Mouse (Mus musculus) limb, embryonic 14.5 days (tissue): Measurements from ENCODE around the gene Mbtps2. TPM values are rescaled to one million over a fixed set of nuclear protein-coding genes. Genes with fewer than 3 reads are reported as not detected.
A peak's percentile ranks its signal among the peaks of the same experiment; 100 is the strongest.

ENCODE experiments used
- ATAC-seq: fragments of 200-750 bp; cut with Nextera tagmentation; 2 replicates; pipeline ENCODE4 v1.8.0; 2017; ENCODE audit warnings: low read depth, moderate number of reproducible peaks, moderate TSS enrichment; ENCODE audit not compliant: low FRiP score
- DNase-seq: peaks from one replicate; pipeline ENCODE4 v3.0.0-alpha.2; 2015; ENCODE audit warnings: low spot score
- H3K27ac ChIP-seq: fragments of 300-500 bp; sonication (generic); replicated peaks from 2 replicates; pipeline ENCODE4 v1.5.1; 2014; ENCODE audit warnings: low read depth, mild to moderate bottlenecking, low read length, moderate library complexity, mixed read lengths
- H3K27me3 ChIP-seq: fragments of 300-500 bp; sonication (generic); 2 replicates; pipeline ENCODE4 v1.6.1; 2014; ENCODE audit warnings: low read length, mixed read lengths; ENCODE audit not compliant: control insufficient read depth, insufficient read depth
- H3K36me3 ChIP-seq: fragments of 300-500 bp; sonication (generic); 2 replicates; pipeline ENCODE4 v1.6.1; 2014; ENCODE audit warnings: mild to moderate bottlenecking, low read length, moderate library complexity, mixed read lengths; ENCODE audit not compliant: control insufficient read depth, insufficient read depth
- H3K4me1 ChIP-seq: fragments of 300-500 bp; sonication (generic); 2 replicates; pipeline ENCODE4 v1.6.1; 2014; ENCODE audit warnings: antibody characterized with exemption, low read length, mixed read lengths; ENCODE audit not compliant: control insufficient read depth, insufficient read depth
- H3K4me2 ChIP-seq: fragments of 300-500 bp; sonication (generic); replicated peaks from 2 replicates; pipeline ENCODE4 v1.6.1; 2014; ENCODE audit warnings: low read depth, mild to moderate bottlenecking, low read length, moderate library complexity; ENCODE audit not compliant: severe bottlenecking
- H3K4me3 ChIP-seq: fragments of 300-500 bp; sonication (generic); replicated peaks from 2 replicates; pipeline ENCODE4 v1.5.1; 2014; ENCODE audit warnings: low read length
- H3K9ac ChIP-seq: fragments of 300-500 bp; sonication (generic); 2 replicates; pipeline ENCODE4 v1.6.1; 2014; ENCODE audit warnings: mild to moderate bottlenecking, low read depth, low read length, moderate library complexity; ENCODE audit not compliant: severe bottlenecking
- H3K9me3 ChIP-seq: fragments of 300-500 bp; sonication (generic); 2 replicates; pipeline ENCODE4 v1.6.1; 2016; ENCODE audit warnings: low read length; ENCODE audit not compliant: control insufficient read depth
- POLR2A ChIP-seq: fragments of 200-500 bp; IDR thresholded peaks from 2 replicates; pipeline ENCODE4 v1.8.0; 2012; ENCODE audit warnings: inconsistent platforms, mild to moderate bottlenecking, moderate library complexity, borderline replicate concordance; ENCODE audit not compliant: insufficient read depth, insufficient read length; ENCODE audit errors: extremely low read depth
- WGBS: fragments of 180-500 bp; shearing (Covaris S2); extraction: QIAGEN DNeasy Blood & Tissue Kit; methylation state at CpG from one replicate; pipeline ENCODE4 v1.1.7; 2014; 5-methylcytosine and 5-hydroxymethylcytosine counted together
- polyA plus RNA-seq, 2 experiments: library from polyadenylated mRNA; depleted of rRNA in 1 of 2; stranded (reverse) in 1 of 2; unstranded in 1 of 2; fragments of >200 nt; fragmentation: Nextera tagmentation in 1 of 2; extraction: Ambion mirVana in 1 of 2; gene quantifications; 2 replicates each; pipeline versions ENCODE4 v1.2.1 to v1.2.3; 2012 to 2014

Gene Mbtps2
- polyA plus RNA-seq (2012; rRNA removed) (28.5 and 40.2 TPM in 2 replicates), polyA plus RNA-seq (2014; fragmentation: Nextera tagmentation; extraction: Ambion mirVana) (18.7 and 22.1 TPM in 2 replicates)

DNA sequence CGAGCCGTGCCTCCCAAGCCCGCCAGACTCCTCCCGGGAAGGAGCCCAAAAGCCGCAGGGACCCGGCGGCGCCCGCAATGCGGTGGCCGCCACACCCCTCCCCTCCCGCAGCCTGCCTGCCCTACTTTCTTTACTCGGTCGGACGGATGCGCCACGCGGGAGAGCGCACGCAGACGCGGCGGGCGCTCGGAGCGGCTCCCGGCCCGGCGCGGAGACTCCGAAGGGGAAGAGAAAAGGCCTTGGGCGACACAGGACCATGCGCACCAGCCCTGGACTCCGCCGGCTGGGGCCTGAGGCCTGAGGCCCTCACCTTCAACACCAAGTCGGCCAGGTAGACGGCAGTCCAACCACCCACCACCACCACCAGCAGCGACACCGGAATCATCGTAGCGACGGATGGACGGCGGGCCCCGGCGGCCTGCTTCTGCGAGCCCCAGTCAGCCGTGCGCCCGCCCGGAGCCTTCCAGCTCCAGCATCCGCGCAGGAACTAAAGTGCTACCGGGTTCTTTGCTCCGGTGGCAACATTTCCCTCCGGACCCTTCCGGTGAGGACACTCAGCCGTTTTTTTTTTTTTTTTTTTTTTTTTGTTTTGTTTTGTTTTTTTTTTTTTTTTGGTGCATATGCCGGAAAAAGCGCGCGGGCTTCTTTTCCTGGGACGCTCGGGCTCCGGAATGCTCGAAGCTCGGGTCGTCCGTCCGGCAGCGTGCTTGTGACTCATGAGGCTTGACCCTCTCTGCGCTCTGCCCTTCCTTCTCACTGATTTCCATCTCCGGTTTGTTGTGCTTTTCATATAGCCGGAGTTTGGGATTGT, at the start of gene Mbtps2:
Gene Mbtps2 (minus strand): TSS at position 530 of the 811 bp plus-strand sequence.
- DNase-seq (peak; percentile 64), ATAC-seq (peak; percentile 84)
- H3K9ac ChIP-seq: peak within 1 kb of the TSS; percentile 84
- peak within 1 kb of the TSS; percentile 56 for H3K4me3 ChIP-seq
- 21% methylated on average over 67 of the region's 74 CpGs for WGBS
- H3K9me3 ChIP-seq: no peaks in the 10 kb centered on the region
- no peak for TF ChIP-seq POLR2A
- H3K27me3 ChIP-seq: no peaks in the 10 kb centered on the region
- 0 out of 2 replicates have a peak, but pooled peaks cover 3% of the 10 kb centered on the region for H3K4me1 ChIP-seq
- H3K4me2 ChIP-seq: peak within 1 kb of the TSS; percentile 49
- H3K36me3 ChIP-seq: no peaks in the 10 kb centered on the region
- peak within 1 kb of the TSS; percentile 94 for H3K27ac ChIP-seq

- H3K4me2 ChIP-seq: no peak overlapping the region
- no peaks in the 10 kb centered on the region for H3K36me3 ChIP-seq
- no peak overlapping the region for H3K4me3 ChIP-seq
- ATAC-seq: no peak
- no peak overlapping the region for H3K27ac ChIP-seq
- 64% methylated on average over 1 of the region's 1 CpGs for WGBS
- no peak for TF ChIP-seq POLR2A
- H3K4me1 ChIP-seq: no peaks in the 10 kb centered on the region
- no peaks in the 10 kb centered on the region for H3K9me3 ChIP-seq
- no peak for DNase-seq
- 0 out of 2 replicates have a peak, but pooled peaks cover 3% of the 10 kb centered on the region for H3K27me3 ChIP-seq
- no peak overlapping the region for H3K9ac ChIP-seq
These were observed 47.9 kb upstream of the Mbtps2 start for GRCm38 (mm10) chrX:157646399-157646798.

- no peak overlapping the region for H3K4me2 ChIP-seq
- no peak overlapping the region for H3K4me3 ChIP-seq
- no peaks in the 10 kb centered on the region for H3K9me3 ChIP-seq
- no peaks in the 10 kb centered on the region for H3K4me1 ChIP-seq
- ATAC-seq (no peak), DNase-seq (no peak)
- no peak overlapping the region for H3K9ac ChIP-seq
- no peak overlapping the region for H3K27ac ChIP-seq
- TF ChIP-seq POLR2A: no peak
- H3K27me3 ChIP-seq: 0 out of 2 replicates have a peak, but pooled peaks cover 3% of the 10 kb centered on the region
- no peaks in the 10 kb centered on the region for H3K36me3 ChIP-seq
- WGBS: 73% methylated on average over 4 of the region's 4 CpGs
These were observed 46.2 kb upstream of the Mbtps2 start for GRCm38 (mm10) chrX:157644700-157645099.

- no peaks in the 10 kb centered on the region for H3K36me3 ChIP-seq
These were observed 45.8 kb upstream of the Mbtps2 start for GRCm38 (mm10) chrX:157644300-157644699.

DNA sequence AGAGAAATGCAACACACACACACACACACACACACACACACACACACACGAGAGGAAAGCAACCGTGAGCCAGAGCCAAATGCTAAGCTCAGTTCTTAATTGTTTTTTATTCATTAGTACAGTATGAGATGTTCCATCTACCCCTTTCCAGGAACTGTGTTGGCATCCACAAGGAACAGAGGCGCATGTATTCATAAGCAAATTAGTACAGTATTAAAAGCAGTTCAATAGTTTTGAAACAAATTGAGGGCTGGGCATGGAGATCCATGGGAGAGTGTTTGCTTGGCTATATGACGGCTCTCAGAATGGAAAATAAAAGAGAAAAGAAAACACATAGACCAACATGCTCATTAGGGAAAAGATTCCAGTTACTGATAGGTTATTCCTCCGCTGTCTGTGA, 44.3 kb upstream of the Mbtps2 start:
- H3K9me3 ChIP-seq: no peaks in the 10 kb centered on the region
- 64% methylated on average over 5 of the region's 5 CpGs for WGBS
- no peak overlapping the region for H3K4me2 ChIP-seq
- 0 out of 2 replicates have a peak, but pooled peaks cover 3% of the 10 kb centered on the region for H3K27me3 ChIP-seq
- H3K4me1 ChIP-seq: no peaks in the 10 kb centered on the region
- DNase-seq (no peak), ATAC-seq (no peak)
- no peak overlapping the region for H3K4me3 ChIP-seq
- H3K27ac ChIP-seq: no peak overlapping the region
- H3K9ac ChIP-seq: no peak overlapping the region
- H3K36me3 ChIP-seq: no peaks in the 10 kb centered on the region
- no peak for TF ChIP-seq POLR2A

More at GRCm38 (mm10) chrX:157644300-157644699, 45.8 kb upstream of the Mbtps2 start:
- WGBS: 25% methylated on average over 3 of the region's 3 CpGs
- Histone ChIP-seq H3K9me3 (no peaks in the 10 kb centered on the region), H3K9ac (no peak overlapping the region), H3K4me3 (no peak overlapping the region), H3K27me3 (0 out of 2 replicates have a peak, but pooled peaks cover 3% of the 10 kb centered on the region), H3K27ac (no peak overlapping the region), H3K4me2 (no peak overlapping the region), H3K4me1 (no peaks in the 10 kb centered on the region)
- ATAC-seq (no peak), DNase-seq (peak; percentile 14)
- TF ChIP-seq POLR2A: no peak
